Mouse (Mus musculus): ENCODE data around the gene Aco1.
A peak's percentile ranks its signal among the peaks of the same experiment; 100 is the strongest.
"Not testable (repeated sequence)": the region's sequence is repeated elsewhere in the genome, so short reads cannot be mapped to it uniquely, and the experiment has no call there.

The Aco1 gene

DNA sequence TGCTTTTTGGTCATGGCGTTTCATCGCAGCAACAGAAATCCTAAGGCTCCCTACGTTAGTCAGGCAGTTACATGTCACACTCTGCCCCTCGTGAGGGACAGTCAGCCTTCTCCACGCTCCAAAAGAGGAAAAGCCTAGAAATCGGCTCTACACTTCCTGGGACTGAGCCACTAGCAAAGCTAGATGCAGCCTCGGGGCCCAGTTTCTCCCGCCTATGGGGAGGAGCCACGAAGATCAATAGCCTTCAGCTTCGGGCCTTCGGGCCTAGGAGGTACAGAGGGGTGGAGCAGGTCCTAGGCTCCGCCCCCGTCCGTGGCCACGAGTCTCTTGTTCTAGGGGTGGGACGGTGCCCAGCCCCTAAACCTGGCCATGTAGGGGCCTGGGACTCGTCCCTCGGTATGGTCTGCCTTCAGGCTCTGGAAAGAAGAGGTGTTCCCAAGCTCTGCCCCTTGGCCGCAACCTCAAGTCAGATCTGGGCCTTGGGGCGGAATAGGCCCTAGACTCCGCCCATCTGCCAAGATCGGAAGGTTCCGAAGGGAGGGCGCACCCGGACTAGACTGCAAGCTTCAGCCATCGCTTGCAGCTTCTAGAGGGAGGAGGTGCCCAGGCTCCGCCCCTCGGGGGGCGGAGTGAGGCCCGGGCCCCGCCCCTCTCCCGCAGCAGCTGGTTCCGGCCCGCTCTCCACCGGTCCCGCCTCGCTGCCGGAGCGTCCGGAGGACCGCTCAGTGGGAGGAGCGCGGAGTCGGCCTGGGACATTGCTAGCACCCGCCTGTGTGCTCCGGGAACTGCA, at the start of gene Aco1:
Gene Aco1 (plus strand): TSS at position 339 of the 790 bp plus-strand sequence.
- peak; percentile 92 for DNase-seq (ENCODE audit: low spot score)

DNA sequence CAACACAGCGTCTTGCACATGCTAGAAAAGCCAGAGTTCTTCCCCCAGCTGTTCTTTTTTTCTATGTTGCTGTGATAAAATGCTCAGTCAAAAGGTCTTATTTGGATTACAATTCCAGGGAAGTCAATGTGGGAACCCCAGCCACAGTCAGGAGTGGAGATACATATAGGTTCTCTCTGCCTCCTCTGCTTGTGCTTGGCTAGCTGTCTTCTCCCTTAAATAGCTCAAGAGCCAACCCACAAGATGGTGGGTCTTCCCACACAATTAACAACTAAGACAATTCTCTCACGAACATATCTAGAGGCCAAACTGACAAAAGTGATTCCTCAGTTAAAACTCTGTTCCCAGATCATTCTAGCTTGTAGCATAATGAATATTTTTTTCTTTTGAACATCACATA, 47.9 kb upstream of the Aco1 start:
- no peak for DNase-seq (ENCODE audit: low spot score)

DNA sequence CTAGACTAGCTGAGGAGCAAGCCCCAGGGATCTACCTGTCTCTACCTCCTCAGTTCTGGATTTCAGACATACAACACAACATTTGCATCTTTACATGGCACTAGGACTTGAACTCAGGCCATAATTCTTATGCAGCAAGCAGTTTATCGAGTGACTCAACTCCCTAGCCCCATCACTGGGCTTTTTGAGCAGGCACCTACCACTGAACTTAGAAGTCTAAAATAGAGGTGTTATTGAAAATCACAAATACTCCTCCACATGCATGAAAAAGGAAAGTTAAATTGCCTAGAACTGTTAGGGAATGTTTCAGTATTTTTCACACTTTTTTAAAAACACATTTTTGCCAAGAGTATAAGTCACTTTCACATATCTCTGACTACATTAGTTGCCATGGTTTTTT, 39.9 kb upstream of the Aco1 start:
- no peak for DNase-seq (ENCODE audit: low spot score)

DNA sequence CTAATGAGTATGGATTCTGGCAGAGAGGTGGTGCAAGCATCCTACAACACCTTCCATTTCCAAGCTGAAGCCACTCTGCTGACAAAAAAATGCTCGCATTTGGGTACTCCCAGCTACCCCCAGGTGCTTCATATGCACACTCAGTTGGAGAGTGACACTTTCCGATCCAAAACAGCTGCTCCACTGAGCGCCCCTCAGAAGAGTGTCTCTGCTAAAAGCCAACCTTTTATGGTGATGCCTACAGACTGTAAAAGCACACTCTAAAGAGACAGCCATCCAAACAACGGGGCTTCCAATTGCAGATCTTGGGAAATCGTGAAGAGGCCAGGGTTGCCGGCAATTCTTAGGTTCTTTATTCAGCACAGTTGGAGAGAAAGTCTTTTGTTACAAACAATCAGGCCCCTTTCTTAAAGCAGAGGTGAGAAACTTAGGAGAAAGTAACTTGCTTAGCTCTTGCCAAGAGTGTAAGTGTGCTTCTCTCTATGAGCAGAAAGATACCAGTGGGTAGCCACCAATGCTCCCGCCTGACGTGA, 36.8 kb upstream of the Aco1 start:
- no peak for DNase-seq (ENCODE audit: low spot score)

DNA sequence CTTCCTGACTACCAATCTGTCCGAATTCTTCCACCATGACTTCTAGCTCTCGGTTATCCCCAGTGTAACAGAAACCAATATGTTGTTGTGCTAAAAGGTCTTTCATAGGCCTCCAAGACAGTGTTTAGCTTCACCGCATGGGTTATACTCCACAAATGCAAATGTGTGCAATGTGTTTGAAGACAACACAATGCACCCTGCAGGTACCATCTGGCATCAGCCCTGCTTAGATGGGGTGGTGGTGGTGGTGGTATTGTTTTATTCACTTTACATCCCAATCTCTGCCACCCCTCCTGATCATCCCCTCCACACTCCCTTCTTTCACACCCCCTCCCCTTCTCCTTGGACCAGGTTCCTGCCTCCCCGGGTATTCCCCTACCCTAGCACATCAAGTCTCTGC, 34.9 kb upstream of the Aco1 start:
- DNase-seq (ENCODE audit: low spot score), result no peak

DNA sequence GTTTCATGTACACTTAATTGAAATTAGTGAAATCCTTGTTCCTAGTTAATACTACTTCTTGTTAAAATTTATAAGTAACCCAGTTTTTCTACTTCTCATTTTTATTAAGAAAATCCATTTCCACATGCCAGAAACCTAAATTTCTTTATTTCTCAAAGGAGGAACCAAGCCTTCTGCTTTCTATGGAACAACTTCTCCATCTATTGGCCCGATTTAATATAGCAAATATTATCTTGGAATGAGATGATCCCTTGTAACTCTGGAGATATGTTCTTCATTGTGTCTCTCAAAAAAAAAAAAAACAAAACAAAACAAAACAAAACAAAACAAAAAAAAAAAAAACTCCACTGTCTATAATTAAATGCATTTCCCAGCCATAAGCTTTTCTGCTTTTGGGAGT, 29.7 kb upstream of the Aco1 start:
- DNase-seq (ENCODE audit: low spot score), result no peak

DNA sequence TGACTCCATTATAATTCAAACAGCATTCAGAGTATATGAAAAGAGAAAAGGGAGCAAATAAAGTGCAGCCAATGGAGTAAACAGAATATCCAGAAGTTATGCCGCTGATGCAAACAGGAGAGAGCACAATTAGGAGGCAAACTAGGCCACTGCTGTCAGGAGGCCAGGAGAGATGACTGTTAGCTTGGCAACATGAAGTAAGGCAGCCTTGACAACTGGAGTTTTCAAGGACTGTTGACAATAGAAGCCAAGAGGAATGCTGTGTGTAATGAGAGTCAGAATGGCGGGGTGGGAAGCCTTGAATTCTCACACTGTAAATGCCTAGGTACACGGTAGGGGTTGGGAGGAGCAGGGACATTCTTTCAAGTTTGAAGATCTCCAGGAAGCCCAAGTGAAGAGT, 21.7 kb upstream of the Aco1 start:
- no peak for DNase-seq (ENCODE audit: low spot score)

DNA sequence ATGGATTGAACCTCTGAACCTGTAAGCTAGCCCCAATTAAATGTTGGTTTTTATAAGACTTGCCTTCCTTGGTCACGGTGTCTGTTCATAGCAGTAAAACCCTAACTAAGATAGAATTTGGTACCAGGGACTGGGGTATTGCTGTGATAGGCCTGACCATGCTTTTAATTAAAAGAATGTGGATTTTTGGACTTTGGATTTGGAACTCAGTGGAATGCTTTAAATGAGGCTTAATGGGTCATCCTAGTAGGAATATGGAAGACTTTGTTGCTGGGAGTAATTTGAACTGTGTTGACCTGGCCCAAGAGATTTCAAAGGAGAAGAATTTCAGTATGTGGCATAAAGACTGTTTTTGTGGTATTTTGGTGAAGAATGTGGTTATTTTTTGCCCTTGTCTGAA, 20.6 kb upstream of the Aco1 start:
- not testable (repeated sequence) for DNase-seq (ENCODE audit: low spot score)

DNA sequence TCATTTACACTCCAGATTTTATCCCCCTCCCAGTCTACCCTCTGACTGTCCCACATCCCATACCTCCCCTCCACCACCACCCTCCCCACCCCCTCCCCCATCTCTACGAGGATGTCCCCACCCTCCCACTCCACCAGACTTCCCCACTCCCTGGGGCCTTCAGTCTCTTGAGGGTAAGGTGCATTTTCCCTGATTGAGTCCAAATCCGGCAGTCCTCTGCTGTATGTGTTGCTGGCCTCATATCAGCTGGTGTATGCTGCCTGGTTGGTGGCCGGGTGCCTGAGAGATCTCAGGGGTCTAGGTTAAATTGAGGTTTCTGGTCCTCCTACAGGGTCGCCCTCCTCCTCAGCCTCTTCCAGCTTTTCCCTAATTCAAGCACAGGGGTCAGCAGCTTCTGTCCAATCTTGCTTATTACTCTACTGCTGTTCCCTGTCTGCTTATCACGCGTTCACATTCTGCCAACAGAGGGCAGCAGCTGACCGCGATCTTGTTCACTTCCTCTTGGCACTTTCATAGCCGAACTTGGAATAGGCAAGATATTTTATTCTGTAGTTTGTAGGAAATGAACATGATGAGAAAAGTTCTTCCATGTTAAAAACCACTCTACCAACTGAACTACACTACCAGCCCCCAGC, 8.3 kb upstream of the Aco1 start:
- peak; percentile 34 for DNase-seq (ENCODE audit: low spot score)

DNA sequence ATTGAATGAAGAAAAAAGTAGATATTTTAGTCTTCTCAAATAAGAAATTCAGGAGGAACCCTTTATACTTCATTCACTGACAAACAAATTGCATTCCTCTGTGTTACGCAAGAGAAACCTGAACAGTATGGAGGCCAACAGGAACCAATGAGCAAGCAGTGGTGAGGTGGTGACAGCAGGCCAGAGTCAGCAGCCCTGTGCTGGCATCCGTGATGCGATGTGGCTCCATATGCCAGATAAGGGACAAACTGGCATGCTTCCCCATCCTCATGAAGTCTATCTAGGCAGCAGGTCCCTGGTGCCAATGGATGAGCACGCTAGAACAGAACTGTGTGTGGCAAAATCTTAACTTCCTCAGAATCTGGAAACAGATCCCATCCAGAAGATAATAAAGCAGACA, 6.4 kb upstream of the Aco1 start:
- no peak for DNase-seq (ENCODE audit: low spot score)

DNA sequence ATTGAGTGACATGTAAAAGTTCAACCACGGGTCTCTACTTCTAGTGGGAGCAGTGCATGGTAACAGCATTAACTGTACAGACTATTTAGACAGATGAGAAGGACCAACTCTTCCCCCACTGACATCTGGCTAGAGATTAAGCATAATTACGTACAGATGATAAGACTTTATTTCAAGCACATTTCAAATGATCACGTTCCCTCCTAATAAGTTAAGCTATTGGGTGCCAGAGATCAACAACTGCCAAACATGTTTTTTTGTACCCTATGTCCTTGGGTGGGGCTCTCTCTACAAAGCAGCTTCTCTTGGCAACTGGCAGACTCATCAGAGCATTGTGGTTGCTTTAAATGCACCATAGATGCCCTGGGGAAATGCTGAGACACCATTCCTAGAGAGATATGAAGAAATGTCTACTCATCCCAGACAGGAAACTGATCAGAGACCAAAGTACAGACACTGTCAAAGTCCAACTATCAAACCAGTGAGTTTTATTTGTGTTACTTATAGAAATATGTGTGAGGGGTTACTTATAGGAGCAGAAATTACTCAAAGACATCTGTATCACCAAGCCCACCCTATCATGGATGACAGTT, 3.1 kb upstream of the Aco1 start:
- no peak for DNase-seq (ENCODE audit: low spot score)

DNA sequence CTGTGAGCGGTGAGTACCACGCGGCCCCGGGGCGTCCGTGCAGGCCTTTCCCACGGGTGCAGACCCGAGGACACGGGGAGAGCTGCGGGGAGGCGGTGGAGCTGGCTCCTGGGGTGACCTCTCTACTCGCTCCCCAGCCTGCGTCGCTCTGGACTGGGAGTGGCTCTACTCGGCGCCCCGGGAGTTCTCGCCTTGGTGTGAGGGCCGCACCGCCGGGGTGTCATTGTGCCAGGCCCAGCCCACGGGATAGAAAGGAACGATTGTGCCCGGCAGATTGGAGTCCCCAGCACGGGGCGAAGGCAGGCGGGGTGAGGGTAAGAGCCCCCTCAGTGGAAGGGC, 621 bp downstream of the Aco1 start:
- no peak for DNase-seq (ENCODE audit: low spot score)

DNA sequence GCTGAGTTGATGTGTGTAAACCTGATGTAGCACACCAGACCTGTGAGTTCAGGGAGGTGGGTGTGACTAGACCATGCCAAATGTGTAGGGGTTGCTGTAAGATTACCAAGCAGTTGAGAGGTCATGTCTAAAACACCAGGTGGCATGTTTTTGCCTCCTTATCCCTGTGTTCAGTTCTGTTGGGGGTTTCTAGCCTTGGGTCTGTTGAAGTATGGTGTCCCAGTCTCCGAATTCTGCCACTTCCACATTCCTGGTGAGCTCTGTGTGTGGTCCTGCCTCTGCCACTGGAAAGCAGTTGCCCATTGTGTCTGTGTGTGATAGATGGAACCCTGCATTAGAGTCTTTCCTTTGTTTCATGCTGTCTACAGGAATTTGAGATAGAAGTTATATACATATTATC, 1.7 kb downstream of the Aco1 start:
- no peak for DNase-seq (ENCODE audit: low spot score)

DNA sequence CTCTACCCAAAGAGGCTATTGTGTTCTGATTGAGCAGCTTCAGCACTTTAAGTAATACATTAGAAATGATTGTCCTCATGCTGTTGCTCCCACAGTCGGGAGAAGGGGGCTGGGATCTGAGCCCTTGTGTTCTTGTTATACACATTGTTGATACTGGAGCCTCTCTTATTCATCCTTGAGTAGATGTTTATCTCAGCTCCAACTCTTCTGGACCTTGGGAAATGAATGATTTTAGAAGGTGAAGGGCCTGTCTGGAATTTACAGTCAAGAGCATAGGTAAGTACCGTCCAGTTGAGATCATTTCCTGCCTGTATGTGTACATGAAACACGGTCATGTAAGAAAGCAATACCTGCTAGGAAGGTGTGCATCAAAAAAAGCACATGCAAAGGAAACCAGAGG, 2.1 kb downstream of the Aco1 start:
- no peak for DNase-seq (ENCODE audit: low spot score)

DNA sequence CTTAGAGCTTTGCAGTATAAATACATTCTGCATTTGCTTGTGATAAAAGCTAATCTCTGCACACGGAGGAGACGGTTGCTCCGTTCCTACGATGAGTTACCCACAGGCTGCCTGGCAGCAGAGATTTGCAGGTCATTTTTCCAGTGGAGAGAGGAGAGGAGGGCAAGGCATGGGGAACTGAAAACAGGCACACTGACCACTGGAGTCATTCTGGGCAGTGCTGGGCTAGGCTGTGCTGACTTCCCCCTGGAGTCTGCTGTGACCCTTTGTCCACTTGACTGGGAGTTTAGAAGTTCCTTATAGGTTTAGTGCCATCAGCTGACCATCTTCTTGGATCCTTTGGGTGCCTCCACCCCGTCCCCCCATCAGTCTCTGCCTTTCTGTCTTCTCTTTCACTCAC, 5.4 kb downstream of the Aco1 start:
- DNase-seq (ENCODE audit: low spot score), result no peak

DNA sequence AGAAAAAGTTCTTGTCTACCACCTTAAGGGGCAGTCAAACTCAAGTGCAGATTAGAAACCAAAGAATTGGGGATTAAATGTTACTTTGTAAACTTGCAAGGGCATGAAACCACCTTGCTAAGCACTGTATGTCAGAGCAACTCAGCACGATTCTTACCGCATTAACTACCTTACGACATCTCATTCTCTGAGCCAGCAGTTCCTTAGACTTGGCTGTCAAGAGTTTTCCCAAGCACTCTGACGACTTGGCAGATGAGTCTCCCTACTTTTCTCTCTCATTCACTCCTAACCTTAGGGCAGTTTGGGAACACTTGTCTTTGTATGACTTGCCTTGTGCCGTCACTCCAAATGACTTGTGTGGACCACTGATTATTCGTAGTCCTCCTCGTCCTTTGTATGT, 7.2 kb downstream of the Aco1 start:
- DNase-seq (ENCODE audit: low spot score), result no peak

DNA sequence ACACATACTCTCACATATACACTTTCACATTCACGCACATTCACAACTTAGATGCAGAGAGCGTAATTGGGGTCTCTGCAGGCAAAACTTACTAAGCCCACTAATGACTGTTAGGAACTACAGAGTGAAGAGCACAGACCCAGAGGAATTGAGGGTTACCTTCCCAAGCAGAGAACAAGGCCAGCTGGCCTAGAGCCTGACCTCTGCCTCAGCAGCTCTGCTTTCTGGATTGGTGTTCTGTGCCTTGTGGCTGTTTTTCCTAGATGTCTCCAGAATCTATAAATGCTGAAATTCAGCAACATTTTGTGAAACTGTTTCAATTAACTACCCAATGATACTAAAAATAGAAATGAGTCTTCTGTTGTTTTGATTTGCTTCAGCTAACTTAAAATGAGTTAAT, 9.9 kb downstream of the Aco1 start:
- DNase-seq (ENCODE audit: low spot score), result no peak

DNA sequence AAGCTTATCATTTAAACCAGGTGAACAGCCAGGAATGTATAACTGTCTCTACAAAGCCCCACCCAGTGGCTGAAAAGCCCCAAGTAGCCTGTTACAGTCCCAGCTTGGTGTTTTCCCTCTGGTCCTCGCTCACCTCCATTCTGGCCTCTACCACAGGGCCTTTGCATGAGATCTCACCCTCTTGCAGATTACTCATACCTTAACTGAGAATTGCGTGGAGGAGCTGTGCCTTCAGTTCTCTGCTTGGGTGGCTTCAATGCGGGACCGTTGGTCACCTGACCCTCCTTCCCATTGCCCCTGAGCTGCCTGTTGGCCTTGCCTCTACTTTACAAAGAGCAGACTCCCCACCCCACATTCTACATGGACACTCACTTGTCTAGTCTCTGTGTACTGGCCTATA, 10.6 kb downstream of the Aco1 start:
- DNase-seq (ENCODE audit: low spot score), result no peak

DNA sequence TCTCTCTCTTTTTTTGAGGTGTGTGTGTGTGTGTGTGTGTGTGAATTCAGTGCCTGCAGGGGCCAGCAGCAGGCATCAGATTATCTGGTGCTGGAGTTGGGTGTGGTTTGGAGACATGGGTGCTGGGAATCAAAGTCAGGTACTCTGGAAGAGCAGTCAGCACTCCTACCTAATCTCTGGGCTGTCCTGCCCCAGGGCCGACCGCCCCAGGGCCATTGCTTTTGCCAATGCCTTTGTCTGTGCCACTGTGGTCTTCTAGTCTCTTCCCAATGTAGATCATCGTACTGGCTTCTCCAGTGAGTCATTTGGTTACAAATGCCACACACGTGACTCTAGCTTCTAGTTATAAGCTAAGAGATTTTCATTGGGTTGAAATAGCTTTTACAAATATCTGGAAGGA, 11.9 kb downstream of the Aco1 start:
- DNase-seq (ENCODE audit: low spot score), result no peak

DNA sequence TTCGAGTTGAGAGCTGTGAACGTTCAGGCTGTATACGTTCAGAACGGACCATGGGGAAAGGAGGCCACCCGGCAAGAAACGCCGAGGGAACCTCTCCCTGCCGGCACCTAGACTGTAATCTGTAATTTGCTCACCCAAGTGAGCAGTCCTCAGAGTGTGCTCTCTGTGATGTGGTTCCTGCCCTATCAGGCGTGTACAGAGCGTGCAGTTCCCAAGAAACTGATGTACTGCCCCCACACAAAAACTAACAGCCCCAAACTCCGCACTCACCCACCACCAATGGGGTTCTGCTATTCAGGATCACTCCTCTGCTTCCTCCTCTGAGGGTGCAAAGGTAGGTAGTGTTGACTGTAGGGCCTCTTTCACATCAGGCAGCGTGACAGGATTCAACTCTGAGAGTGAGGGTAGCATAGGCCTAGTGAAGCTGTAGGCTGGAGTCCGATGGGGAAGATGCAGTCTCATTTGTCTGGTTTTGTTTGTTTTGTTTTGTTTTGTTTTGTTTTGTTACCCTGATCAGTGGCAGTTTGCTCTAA, 12.7 kb downstream of the Aco1 start:
- DNase-seq (ENCODE audit: low spot score), result no peak

DNA sequence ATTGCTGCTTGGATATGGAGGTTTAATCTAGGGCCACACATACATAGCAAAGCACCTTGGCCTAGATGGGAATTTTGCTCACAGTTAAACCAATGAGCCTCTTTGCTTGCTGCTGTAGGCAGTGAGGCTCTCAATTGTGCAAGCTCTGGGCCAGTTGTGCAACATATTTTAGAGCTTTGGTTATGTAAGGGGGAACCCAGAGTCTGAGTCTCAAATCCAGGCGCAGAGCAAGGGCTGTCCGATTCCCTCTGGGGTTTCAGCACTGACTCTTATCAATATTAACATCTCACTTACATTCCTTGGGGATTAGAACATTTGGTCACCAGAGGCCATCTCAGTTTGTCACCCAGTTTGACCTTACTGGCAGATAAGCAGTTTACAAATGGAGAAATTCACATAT, 13.3 kb downstream of the Aco1 start:
- DNase-seq (ENCODE audit: low spot score), result no peak

DNA sequence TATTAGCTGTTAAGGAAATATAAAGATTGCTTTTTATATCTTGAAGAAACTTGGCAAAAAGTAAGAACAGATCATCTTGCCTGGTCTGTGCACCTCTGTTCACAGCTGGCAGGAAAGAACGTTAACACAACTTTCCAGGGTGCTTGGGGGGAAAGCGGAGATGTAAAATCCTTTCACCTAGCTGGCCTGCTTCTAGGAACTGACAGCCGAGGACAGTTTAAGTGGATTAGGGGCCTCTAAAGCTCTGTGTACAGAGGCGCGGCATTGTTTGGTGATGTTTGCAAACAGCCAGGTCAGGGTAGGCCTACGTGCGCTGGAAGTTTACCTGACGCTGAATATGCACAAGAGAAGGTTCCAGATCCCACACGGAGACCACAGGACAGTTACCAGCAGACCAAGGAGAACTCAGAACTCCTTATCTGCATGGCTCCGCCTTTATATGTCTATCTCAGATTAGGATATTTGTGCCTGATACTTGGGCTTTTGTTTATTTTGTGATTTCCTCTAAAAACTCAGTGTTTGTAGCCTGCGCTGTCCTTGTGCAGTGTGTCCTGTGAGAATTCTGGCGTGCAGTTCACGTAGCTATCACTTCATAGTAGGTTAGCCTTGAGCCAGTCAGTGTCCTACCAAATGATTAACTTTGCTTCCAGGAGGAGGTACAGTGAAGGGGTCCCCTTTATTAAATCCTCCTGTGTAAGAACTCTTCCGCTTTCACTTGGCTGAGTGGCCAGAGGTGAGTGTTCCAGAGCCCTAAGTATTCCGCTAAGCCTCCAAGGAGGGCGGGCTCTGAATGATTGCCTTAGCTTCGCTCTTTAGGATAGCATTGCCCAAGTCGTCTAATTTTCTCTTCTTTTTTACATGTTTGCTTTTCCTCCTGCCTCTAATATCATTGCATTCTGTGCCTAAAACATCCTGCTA, 14.0 kb downstream of the Aco1 start:
- DNase-seq (ENCODE audit: low spot score), result no peak
